Mouse (Mus musculus): ENCODE measurements at regions not wholly inside any gene's neighbourhood (a gene's known extent, or its start where the extent isn't known, plus 50 kb on each side); places are given as distances from the start of the nearest gene placed in this dataset.

DNA sequence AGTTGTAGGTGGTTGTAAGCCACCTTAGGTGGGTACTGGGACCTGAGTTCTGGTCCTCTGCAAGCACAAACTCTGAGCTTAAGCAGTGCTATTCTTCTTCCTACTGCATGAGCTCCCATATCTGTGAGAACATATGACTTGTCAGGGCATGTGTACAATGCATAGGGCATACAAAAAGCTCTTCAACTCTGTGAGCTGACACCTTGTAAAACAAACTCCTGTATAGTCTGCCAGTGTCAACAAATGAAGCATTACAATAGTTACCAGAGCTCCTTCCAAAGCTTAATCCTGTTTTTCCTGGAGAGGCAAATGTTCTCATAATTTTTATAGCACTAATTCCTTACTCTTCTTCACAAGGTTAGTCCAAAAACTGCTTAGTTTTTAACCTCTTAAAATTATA, 62.4 kb upstream of the Vtcn1 start:
- TF ChIP-seq CTCF (IDR thresholded peaks at IDR 0.05; ENCODE audit: low read depth, low read length) (no peak), POLR2A (IDR thresholded peaks at IDR 0.05; ENCODE audit: extremely low read depth, insufficient read depth, low read length) (no peak)
